Mouse (Mus musculus) liver, adult 2 months (tissue): ENCODE measurements around the gene Spem2.

Experiments
- CTCF ChIP-seq: fragments of 200-500 bp; IDR thresholded peaks from 2 replicates; pipeline ENCODE4 v1.5.1; 2011; ENCODE audit warnings: low read depth, low read length, control low read depth
- POLR2A ChIP-seq: fragments of 200-500 bp; IDR thresholded peaks from 2 replicates; pipeline ENCODE4 v1.6.1; 2011; ENCODE audit warnings: low read length, control low read depth; ENCODE audit not compliant: insufficient read depth; ENCODE audit errors: extremely low read depth

DNA sequence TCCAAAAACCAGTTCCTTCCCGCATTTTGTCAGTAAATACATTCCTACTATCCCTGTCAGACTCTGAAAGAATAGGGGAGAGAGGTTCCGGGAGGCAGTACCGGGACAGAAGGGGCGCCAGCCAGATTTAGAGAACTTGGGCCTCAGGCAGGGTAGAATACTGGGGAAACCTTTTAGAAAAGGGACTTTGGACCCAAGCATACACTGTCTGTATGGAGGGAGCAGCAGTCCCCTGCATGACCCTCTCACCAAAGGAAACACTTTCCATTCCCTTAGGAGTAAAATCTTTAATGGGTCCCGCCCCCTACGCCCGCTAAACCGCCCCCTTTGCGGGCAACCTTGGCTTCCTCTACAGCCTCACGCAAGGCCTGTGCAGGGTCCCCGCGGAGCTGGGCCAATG is 14.9 kb downstream of the Spem2 start:
- TF ChIP-seq CTCF (no peak), POLR2A (no peak)
